Mouse (Mus musculus): ENCODE data around the gene Washc4. TPM values are rescaled to one million over a fixed set of nuclear protein-coding genes. Genes with fewer than 3 reads are reported as not detected.

The Washc4 gene
- total RNA-seq, 1 experiment = 38.2 TPM

- no peak overlapping the region for H3K9ac ChIP-seq (ENCODE audit: insufficient read depth, low read depth, low read length, poor library complexity, severe bottlenecking)
- H3K27ac ChIP-seq (ENCODE audit: insufficient read depth, low read depth, low read length, poor library complexity, severe bottlenecking) = no peak overlapping the region
- no peak overlapping the region for H3K4me3 ChIP-seq (ENCODE audit: insufficient read depth in 1 of 2, low read depth in 1 of 2, low read length in 2 of 2, poor library complexity in 1 of 2, severe bottlenecking in 1 of 2)
- no peak for DNase-seq (ENCODE audit: low read depth, low spot score)
- H3K36me3 ChIP-seq (ENCODE audit: control insufficient read depth, insufficient read depth, low read length, poor library complexity, severe bottlenecking) = no peaks in the 10 kb centered on the region; the same call in 1 of the 2 replicates
- in situ Hi-C loops (cut with MboI; ENCODE audit: low sequenced_read_pairs in 2 of 2, unreplicated experiment in 2 of 2) = no loop called here
- H3K9me3 ChIP-seq (ENCODE audit: control insufficient read depth, insufficient read depth, low read depth, low read length) = no peaks in the 10 kb centered on the region
- TF ChIP-seq HCFC1 (IDR thresholded peaks at IDR 0.05; ENCODE audit: borderline replicate concordance, insufficient read depth, low read length) = no peak
- H3K4me1 ChIP-seq (ENCODE audit: control insufficient read depth in 2 of 2, insufficient read depth in 2 of 2, low read length in 2 of 2, poor library complexity in 1 of 2) = no peaks in the 10 kb centered on the region
Measured at GRCm38 (mm10) chr10:83627113-83627687, 83.6 kb downstream of the Washc4 start.

- Histone ChIP-seq H3K36me3 (ENCODE audit: control insufficient read depth, insufficient read depth, low read length, poor library complexity, severe bottlenecking) (no peaks in the 10 kb centered on the region; the same call in 1 of the 2 replicates), H3K9ac (ENCODE audit: insufficient read depth, low read depth, low read length, poor library complexity, severe bottlenecking) (no peak overlapping the region), H3K4me3 (ENCODE audit: insufficient read depth in 1 of 2, low read depth in 1 of 2, low read length in 2 of 2, poor library complexity in 1 of 2, severe bottlenecking in 1 of 2) (no peak overlapping the region), H3K27ac (ENCODE audit: insufficient read depth, low read depth, low read length, poor library complexity, severe bottlenecking) (no peak overlapping the region), H3K9me3 (ENCODE audit: control insufficient read depth, insufficient read depth, low read depth, low read length) (no peaks in the 10 kb centered on the region), H3K4me1 (ENCODE audit: control insufficient read depth in 2 of 2, insufficient read depth in 2 of 2, low read length in 2 of 2, poor library complexity in 1 of 2) (no peaks in the 10 kb centered on the region)
- in situ Hi-C loops (cut with MboI; ENCODE audit: low sequenced_read_pairs in 2 of 2, unreplicated experiment in 2 of 2) = no loop called here
- TF ChIP-seq HCFC1 (IDR thresholded peaks at IDR 0.05; ENCODE audit: borderline replicate concordance, insufficient read depth, low read length) (no peak), ZNF384 (IDR thresholded peaks at IDR 0.05; ENCODE audit: low read depth, low read length) (no peak), MAFK (IDR thresholded peaks at IDR 0.05; ENCODE audit: insufficient read depth, low read depth, low read length) (no peak), ZC3H11A (IDR thresholded peaks at IDR 0.05; ENCODE audit: borderline replicate concordance, low read depth, low read length) (no peak), CHD2 (IDR thresholded peaks at IDR 0.05; ENCODE audit: low read depth, low read length) (no peak)
- no peak for DNase-seq (ENCODE audit: low read depth, low spot score)
Measured at GRCm38 (mm10) chr10:83628241-83628640, 84.7 kb downstream of the Washc4 start.

GRCm38 (mm10) chr10:83629190-83629781 lies 85.7 kb downstream of the Washc4 start:
- in situ Hi-C loops (cut with MboI; ENCODE audit: low sequenced_read_pairs in 2 of 2, unreplicated experiment in 2 of 2) = no loop called here
- no peak overlapping the region for H3K4me3 ChIP-seq (ENCODE audit: insufficient read depth in 1 of 2, low read depth in 1 of 2, low read length in 2 of 2, poor library complexity in 1 of 2, severe bottlenecking in 1 of 2)
- no peak for DNase-seq (ENCODE audit: low read depth, low spot score)
- no peaks in the 10 kb centered on the region for H3K4me1 ChIP-seq (ENCODE audit: control insufficient read depth in 2 of 2, insufficient read depth in 2 of 2, low read length in 2 of 2, poor library complexity in 1 of 2)
- H3K9me3 ChIP-seq (ENCODE audit: control insufficient read depth, insufficient read depth, low read depth, low read length) = no peaks in the 10 kb centered on the region
- TF ChIP-seq HCFC1 (IDR thresholded peaks at IDR 0.05; ENCODE audit: borderline replicate concordance, insufficient read depth, low read length) (no peak), ZC3H11A (IDR thresholded peaks at IDR 0.05; ENCODE audit: borderline replicate concordance, low read depth, low read length) (no peak), ZNF384 (IDR thresholded peaks at IDR 0.05; ENCODE audit: low read depth, low read length) (no peak), MAFK (IDR thresholded peaks at IDR 0.05; ENCODE audit: insufficient read depth, low read depth, low read length) (no peak), CHD2 (IDR thresholded peaks at IDR 0.05; ENCODE audit: low read depth, low read length) (no peak)
- no peak overlapping the region for H3K9ac ChIP-seq (ENCODE audit: insufficient read depth, low read depth, low read length, poor library complexity, severe bottlenecking)
- H3K36me3 ChIP-seq (ENCODE audit: control insufficient read depth, insufficient read depth, low read length, poor library complexity, severe bottlenecking) = no peaks in the 10 kb centered on the region; the same call in 1 of the 2 replicates
- H3K27ac ChIP-seq (ENCODE audit: insufficient read depth, low read depth, low read length, poor library complexity, severe bottlenecking) = no peak overlapping the region

- in situ Hi-C loops (cut with MboI; ENCODE audit: low sequenced_read_pairs in 2 of 2, unreplicated experiment in 2 of 2) = no loop called here
- no peak for TF ChIP-seq ZC3H11A (IDR thresholded peaks at IDR 0.05; ENCODE audit: borderline replicate concordance, low read depth, low read length)
- TF ChIP-seq MAFK (IDR thresholded peaks at IDR 0.05; ENCODE audit: insufficient read depth, low read depth, low read length) = no peak
- no peak for TF ChIP-seq ZNF384 (IDR thresholded peaks at IDR 0.05; ENCODE audit: low read depth, low read length)
- TF ChIP-seq CHD2 (IDR thresholded peaks at IDR 0.05; ENCODE audit: low read depth, low read length) = no peak
- TF ChIP-seq HCFC1 (IDR thresholded peaks at IDR 0.05; ENCODE audit: borderline replicate concordance, insufficient read depth, low read length) = no peak
- H3K9ac ChIP-seq (ENCODE audit: insufficient read depth, low read depth, low read length, poor library complexity, severe bottlenecking) = no peak overlapping the region
- H3K4me1 ChIP-seq (ENCODE audit: control insufficient read depth in 2 of 2, insufficient read depth in 2 of 2, low read length in 2 of 2, poor library complexity in 1 of 2) = no peaks in the 10 kb centered on the region
- no peaks in the 10 kb centered on the region for H3K9me3 ChIP-seq (ENCODE audit: control insufficient read depth, insufficient read depth, low read depth, low read length)
- no peaks in the 10 kb centered on the region; the same call in 1 of the 2 replicates for H3K36me3 ChIP-seq (ENCODE audit: control insufficient read depth, insufficient read depth, low read length, poor library complexity, severe bottlenecking)
- no peak overlapping the region for H3K27ac ChIP-seq (ENCODE audit: insufficient read depth, low read depth, low read length, poor library complexity, severe bottlenecking)
- no peak for DNase-seq (ENCODE audit: low read depth, low spot score)
- no peak overlapping the region for H3K4me3 ChIP-seq (ENCODE audit: insufficient read depth in 1 of 2, low read depth in 1 of 2, low read length in 2 of 2, poor library complexity in 1 of 2, severe bottlenecking in 1 of 2)
Measured at GRCm38 (mm10) chr10:83629878-83630277, 86.3 kb downstream of the Washc4 start.
